Mouse (Mus musculus) forebrain, embryonic 11.5 days (tissue): ENCODE measurements around the gene Dbndd2. TPM values are rescaled to one million over a fixed set of nuclear protein-coding genes. Genes with fewer than 3 reads are reported as not detected.

ENCODE experiments used
- ATAC-seq: fragments of 200-750 bp; cut with Nextera tagmentation; replicated peaks from 2 replicates; pipeline ENCODE4 v1.8.0; 2017; ENCODE audit warnings: moderate TSS enrichment; ENCODE audit not compliant: low FRiP score
- DNase-seq: peaks from one replicate; pipeline ENCODE4 v3.0.0-alpha.2; 2017; ENCODE audit warnings: low spot score
- H3K27ac ChIP-seq: fragments of 300-500 bp; sonication (generic); 2 replicates; pipeline ENCODE4 v1.5.1; 2014; ENCODE audit warnings: low read depth, low read length
- H3K27me3 ChIP-seq: fragments of 300-500 bp; sonication (generic); 2 replicates; pipeline ENCODE4 v1.6.1; 2014; ENCODE audit warnings: mild to moderate bottlenecking, low read length, mixed read lengths; ENCODE audit not compliant: control insufficient read depth, insufficient read depth
- H3K36me3 ChIP-seq: fragments of 300-500 bp; sonication (generic); 2 replicates; pipeline ENCODE4 v1.6.1; 2014; ENCODE audit warnings: mild to moderate bottlenecking, low read length, moderate library complexity, mixed read lengths; ENCODE audit not compliant: control insufficient read depth, insufficient read depth
- H3K4me1 ChIP-seq: fragments of 300-500 bp; sonication (generic); replicated peaks from 2 replicates; pipeline ENCODE4 v1.6.1; 2014; ENCODE audit warnings: low read length, mixed read lengths; ENCODE audit not compliant: control insufficient read depth, insufficient read depth
- H3K4me2 ChIP-seq: fragments of 300-500 bp; sonication (generic); 2 replicates; pipeline ENCODE4 v1.6.1; 2014; ENCODE audit warnings: low read depth, mild to moderate bottlenecking, low read length, moderate library complexity, mixed read lengths; ENCODE audit not compliant: severe bottlenecking
- H3K4me3 ChIP-seq: fragments of 300-500 bp; sonication (generic); 2 replicates; pipeline ENCODE4 v1.5.1; 2014; ENCODE audit warnings: low read depth, low read length
- H3K9ac ChIP-seq: fragments of 300-500 bp; sonication (generic); 2 replicates; pipeline ENCODE4 v1.6.1; 2014; ENCODE audit warnings: low read length
- H3K9me3 ChIP-seq: fragments of 300-500 bp; sonication (generic); 2 replicates; pipeline ENCODE4 v1.6.1; 2016; ENCODE audit warnings: low read length, mixed read lengths; ENCODE audit not compliant: control insufficient read depth
- WGBS: fragments of 180-500 bp; shearing (Covaris S2); extraction: QIAGEN DNeasy Blood & Tissue Kit; methylation state at CpG from one replicate; pipeline ENCODE4 v1.1.7; 2014; 5-methylcytosine and 5-hydroxymethylcytosine counted together
- polyA plus RNA-seq: library from polyadenylated mRNA; unstranded; fragments of >200 nt; fragmentation: Nextera tagmentation; extraction: Ambion mirVana; gene quantifications from 2 replicates; pipeline ENCODE4 v1.2.1, GENCODE M21; 2014

The Dbndd2 gene
- polyA plus RNA-seq, 1 experiment from 2014 or later, result 3.4 TPM

DNA sequence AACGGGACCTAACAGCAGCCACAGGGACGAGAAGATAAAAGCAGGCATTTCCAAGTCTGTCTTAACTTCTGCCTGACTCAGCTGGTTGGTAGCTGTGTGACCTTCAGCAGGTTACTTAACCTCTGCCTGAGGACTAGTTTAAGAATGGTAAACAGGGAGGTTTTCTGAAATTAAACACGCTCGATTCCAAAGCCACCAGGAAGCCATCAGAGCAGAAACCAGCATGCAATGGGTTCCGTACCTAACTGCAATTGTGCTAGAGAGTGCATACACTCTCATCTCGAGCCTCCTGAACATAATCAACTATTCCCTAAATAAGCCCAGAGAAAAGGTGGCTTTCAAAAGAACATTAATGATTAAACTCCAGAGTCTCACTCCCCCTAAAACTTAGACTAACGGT, 44.2 kb upstream of the Dbndd2 start:
- Histone ChIP-seq H3K27ac (no peak overlapping the region), H3K4me1 (peaks cover 9% of the 10 kb centered on the region), H3K36me3 (no peaks in the 10 kb centered on the region), H3K9me3 (no peaks in the 10 kb centered on the region), H3K27me3 (peaks cover 5% of the 10 kb centered on the region; the same call in 1 of the 2 replicates), H3K4me2 (peak overlapping the region; percentile 90), H3K9ac (0 out of 2 replicates have a peak overlapping the region, but pooled peaks have one; percentile 73), H3K4me3 (peak overlapping the region; percentile 56)
- 32% methylated on average over 7 of the region's 7 CpGs for WGBS
- ATAC-seq (no peak), DNase-seq (no peak)

DNA sequence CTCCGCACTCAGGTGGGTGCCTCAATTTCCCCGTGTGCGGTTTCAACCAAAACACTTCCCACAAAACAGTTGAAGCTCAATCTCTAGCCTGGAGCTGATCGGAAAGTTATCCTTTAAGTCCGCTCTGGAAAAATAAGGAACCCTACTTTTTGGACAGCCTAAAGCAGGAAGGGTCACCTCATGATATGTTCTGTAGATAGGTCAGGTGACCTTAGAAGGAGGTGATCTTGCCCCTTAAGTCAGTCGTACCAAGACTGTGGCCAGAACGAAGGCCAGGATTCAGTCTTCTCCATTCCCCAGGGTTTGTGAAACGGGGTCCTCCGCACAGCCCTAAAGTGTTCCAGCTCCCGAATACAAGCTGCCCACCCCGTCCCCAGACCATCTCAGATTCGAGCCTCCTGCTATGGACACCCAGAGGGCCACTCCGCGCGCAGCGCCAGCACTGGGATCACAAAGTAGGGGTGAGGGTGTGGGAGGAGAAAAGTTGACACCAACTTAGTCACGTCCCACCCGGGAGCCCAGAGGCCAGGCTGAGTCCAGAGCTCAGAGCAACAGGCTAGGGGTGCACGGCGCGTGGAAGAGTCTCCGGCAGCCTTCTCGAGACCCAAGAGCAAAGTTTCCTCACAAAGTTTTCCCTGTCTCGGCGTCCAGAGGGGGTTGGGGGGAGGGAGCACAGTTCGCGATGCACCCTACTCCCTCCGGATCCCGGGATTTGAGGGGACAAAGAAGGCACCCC, 43.4 kb upstream of the Dbndd2 start:
- H3K4me2 ChIP-seq, result peak overlapping the region; percentile 90
- no peak overlapping the region for H3K27ac ChIP-seq
- peak; percentile 64 for DNase-seq
- no peaks in the 10 kb centered on the region for H3K36me3 ChIP-seq
- peak overlapping the region; percentile 56 for H3K4me3 ChIP-seq
- H3K27me3 ChIP-seq, result peaks cover 5% of the 10 kb centered on the region; the same call in 1 of the 2 replicates
- peaks cover 9% of the 10 kb centered on the region for H3K4me1 ChIP-seq
- no peaks in the 10 kb centered on the region for H3K9me3 ChIP-seq
- WGBS, result 2% methylated on average over 29 of the region's 29 CpGs
- H3K9ac ChIP-seq, result peak overlapping the region; percentile 73
- ATAC-seq, result peak; percentile 68

GRCm38 (mm10) chr2:164443051-164443437, 42.9 kb upstream of the Dbndd2 start:
- no peaks in the 10 kb centered on the region for H3K36me3 ChIP-seq
- H3K27me3 ChIP-seq, result peaks cover 5% of the 10 kb centered on the region; the same call in 1 of the 2 replicates
- H3K4me3 ChIP-seq, result peak overlapping the region; percentile 56
- under 1% methylated on average over 26 of the region's 26 CpGs for WGBS
- no peak overlapping the region for H3K27ac ChIP-seq
- peak overlapping the region; percentile 73 for H3K9ac ChIP-seq
- H3K4me1 ChIP-seq, result peaks cover 9% of the 10 kb centered on the region
- DNase-seq (peak; percentile 90), ATAC-seq (peak; percentile 95)
- H3K9me3 ChIP-seq, result no peaks in the 10 kb centered on the region
- H3K4me2 ChIP-seq, result peak overlapping the region; percentile 90

- H3K27me3 ChIP-seq, result peaks cover 5% of the 10 kb centered on the region; the same call in 1 of the 2 replicates
- DNase-seq, result no peak
- no peak within 1 kb of the TSS for H3K27ac ChIP-seq
- 6% methylated on average over 18 of the region's 18 CpGs for WGBS
- peak within 1 kb of the TSS; percentile 56 for H3K4me3 ChIP-seq
- peak within 1 kb of the TSS; percentile 90 for H3K4me2 ChIP-seq
- peak within 1 kb of the TSS; percentile 73 for H3K9ac ChIP-seq
- ATAC-seq, result 0 out of 2 replicates have a peak, but pooled peaks have one; percentile 17
- peaks cover 9% of the 10 kb centered on the region for H3K4me1 ChIP-seq
- no peaks in the 10 kb centered on the region for H3K36me3 ChIP-seq
- no peaks in the 10 kb centered on the region for H3K9me3 ChIP-seq
These were observed 42.4 kb upstream of the Dbndd2 start, which contains the start of gene Sdc4 for GRCm38 (mm10) chr2:164443460-164444000. Sdc4 (minus strand) TSS chr2:164443887.

GRCm38 (mm10) chr2:164444701-164445100, 41.2 kb upstream of the Dbndd2 start:
- H3K9ac ChIP-seq, result no peak overlapping the region
- 86% methylated on average over 2 of the region's 2 CpGs for WGBS
- no peak overlapping the region for H3K4me3 ChIP-seq
- H3K27me3 ChIP-seq, result peaks cover 5% of the 10 kb centered on the region; the same call in 1 of the 2 replicates
- peaks cover 9% of the 10 kb centered on the region for H3K4me1 ChIP-seq
- no peak for DNase-seq
- no peak overlapping the region for H3K27ac ChIP-seq
- H3K36me3 ChIP-seq, result no peaks in the 10 kb centered on the region
- no peak overlapping the region for H3K4me2 ChIP-seq
- ATAC-seq, result no peak
- no peaks in the 10 kb centered on the region for H3K9me3 ChIP-seq

DNA sequence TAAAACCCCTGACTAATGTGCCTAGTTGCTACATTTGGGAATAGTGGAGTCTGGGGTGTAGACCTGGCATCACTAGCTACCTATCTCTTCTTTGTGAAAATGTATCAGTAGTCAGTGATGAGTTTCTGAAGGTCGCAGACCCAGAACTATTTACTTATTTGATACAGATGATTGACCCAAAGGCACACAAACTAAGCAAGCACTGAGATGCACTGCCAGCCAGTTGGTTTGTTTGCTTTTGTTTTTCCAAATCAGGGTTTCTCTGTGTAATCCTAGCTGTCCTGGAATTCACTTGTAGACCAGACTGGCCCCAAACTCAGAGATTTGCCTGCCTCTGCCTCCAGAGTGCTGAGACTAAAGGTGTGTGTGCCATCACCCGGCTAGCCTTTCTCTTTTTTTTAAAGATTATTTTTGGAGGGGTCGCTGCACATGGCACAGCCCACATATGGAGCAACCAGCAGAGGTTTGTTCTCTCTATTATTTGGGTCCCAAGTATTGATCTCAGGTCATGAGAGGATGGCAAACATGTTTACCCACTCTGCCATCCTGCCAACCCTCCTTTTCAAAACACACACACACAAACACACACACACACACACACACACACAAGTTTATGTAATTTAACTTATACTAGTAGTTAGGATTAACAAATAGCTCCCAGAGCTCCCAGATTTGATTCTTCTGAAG, 40.4 kb upstream of the Dbndd2 start:
- no peak for DNase-seq
- no peaks in the 10 kb centered on the region for H3K36me3 ChIP-seq
- ATAC-seq, result no peak
- 77% methylated on average over 3 of the region's 3 CpGs for WGBS
- no peak overlapping the region for H3K27ac ChIP-seq
- peaks cover 5% of the 10 kb centered on the region; the same call in 1 of the 2 replicates for H3K27me3 ChIP-seq
- H3K4me3 ChIP-seq, result no peak overlapping the region
- no peak overlapping the region for H3K4me2 ChIP-seq
- H3K9me3 ChIP-seq, result no peaks in the 10 kb centered on the region
- peaks cover 9% of the 10 kb centered on the region for H3K4me1 ChIP-seq
- H3K9ac ChIP-seq, result no peak overlapping the region

GRCm38 (mm10) chr2:164446086-164446469, 39.8 kb upstream of the Dbndd2 start:
- no peak for ATAC-seq
- no peak overlapping the region for H3K4me3 ChIP-seq
- no peak overlapping the region for H3K27ac ChIP-seq
- peaks cover 9% of the 10 kb centered on the region for H3K4me1 ChIP-seq
- 79% methylated on average over 3 of the region's 3 CpGs for WGBS
- no peak overlapping the region for H3K4me2 ChIP-seq
- no peaks in the 10 kb centered on the region for H3K9me3 ChIP-seq
- H3K36me3 ChIP-seq, result no peaks in the 10 kb centered on the region
- DNase-seq, result no peak
- H3K27me3 ChIP-seq, result peaks cover 4% of the 10 kb centered on the region; the same call in 1 of the 2 replicates
- no peak overlapping the region for H3K9ac ChIP-seq

GRCm38 (mm10) chr2:164448140-164448539, 37.8 kb upstream of the Dbndd2 start:
- WGBS, result 95% methylated on average over 1 of the region's 1 CpGs
- H3K4me2 ChIP-seq, result no peak overlapping the region
- no peak overlapping the region for H3K4me3 ChIP-seq
- peaks cover 2% of the 10 kb centered on the region; the same call in 1 of the 2 replicates for H3K27me3 ChIP-seq
- DNase-seq (no peak), ATAC-seq (no peak)
- peaks cover 6% of the 10 kb centered on the region for H3K4me1 ChIP-seq
- no peak overlapping the region for H3K9ac ChIP-seq
- H3K9me3 ChIP-seq, result no peaks in the 10 kb centered on the region
- H3K36me3 ChIP-seq, result no peaks in the 10 kb centered on the region
- H3K27ac ChIP-seq, result no peak overlapping the region
